Mouse (Mus musculus): Measurements from ENCODE around the gene Klhdc9.

DNA sequence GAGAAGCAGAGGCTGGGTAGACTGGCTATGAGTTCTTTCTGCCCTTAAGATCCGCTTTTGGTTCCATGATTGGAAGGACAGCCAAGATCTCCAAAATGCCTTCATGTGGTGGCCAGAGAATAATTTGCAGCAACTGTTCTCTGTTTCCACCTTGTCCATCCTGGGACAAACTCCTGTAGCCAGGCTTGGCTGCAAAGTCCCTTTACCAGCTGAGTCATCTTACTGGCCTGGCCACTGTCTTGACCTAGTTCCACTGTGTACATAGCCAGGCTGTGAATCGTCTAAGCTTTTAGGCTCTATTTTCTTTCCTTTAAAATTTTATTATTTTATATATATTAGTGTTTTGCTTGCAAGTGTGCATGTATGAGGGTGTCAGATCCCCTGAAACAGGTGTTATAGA is 11.4 kb downstream of the Klhdc9 start:
- TF ChIP-seq CTCF (IDR thresholded peaks at IDR 0.05; ENCODE audit: control insufficient read depth, insufficient read depth, low read length) = no peak
- TF ChIP-seq POLR2A (IDR thresholded peaks at IDR 0.05; ENCODE audit: borderline replicate concordance, control insufficient read depth, low read depth, low read length) = no peak

Data from bone marrow, adult 2 months (tissue).